Mouse (Mus musculus) layer of hippocampus, postnatal 14 days (tissue): Measurements from ENCODE around the gene Sh3rf1. TPM values are rescaled to one million over a fixed set of nuclear protein-coding genes. Genes with fewer than 3 reads are reported as not detected.

Experiments used
- DNase-seq, 2 experiments: peaks; one replicate each; pipeline ENCODE4 v3.0.0; 2021 to 2022; ENCODE audit warnings: low spot score in 2 of 2, mixed read lengths in 1 of 2
- total RNA-seq, 2 experiments: library from RNA; stranded (reverse); gene quantifications; 2 replicates each; pipeline ENCODE4 v1.2.3; 2021

Gene Sh3rf1
- total RNA-seq, 2 experiments from 2014 or later, result 74.7 to 78.0 TPM

GRCm38 (mm10) chr8:61218439-61218838, 5.2 kb upstream of the Sh3rf1 start:
- DNase-seq, result no peak

GRCm38 (mm10) chr8:61223283-61223682, 389 bp upstream of the Sh3rf1 start:
- no peak for DNase-seq

DNA sequence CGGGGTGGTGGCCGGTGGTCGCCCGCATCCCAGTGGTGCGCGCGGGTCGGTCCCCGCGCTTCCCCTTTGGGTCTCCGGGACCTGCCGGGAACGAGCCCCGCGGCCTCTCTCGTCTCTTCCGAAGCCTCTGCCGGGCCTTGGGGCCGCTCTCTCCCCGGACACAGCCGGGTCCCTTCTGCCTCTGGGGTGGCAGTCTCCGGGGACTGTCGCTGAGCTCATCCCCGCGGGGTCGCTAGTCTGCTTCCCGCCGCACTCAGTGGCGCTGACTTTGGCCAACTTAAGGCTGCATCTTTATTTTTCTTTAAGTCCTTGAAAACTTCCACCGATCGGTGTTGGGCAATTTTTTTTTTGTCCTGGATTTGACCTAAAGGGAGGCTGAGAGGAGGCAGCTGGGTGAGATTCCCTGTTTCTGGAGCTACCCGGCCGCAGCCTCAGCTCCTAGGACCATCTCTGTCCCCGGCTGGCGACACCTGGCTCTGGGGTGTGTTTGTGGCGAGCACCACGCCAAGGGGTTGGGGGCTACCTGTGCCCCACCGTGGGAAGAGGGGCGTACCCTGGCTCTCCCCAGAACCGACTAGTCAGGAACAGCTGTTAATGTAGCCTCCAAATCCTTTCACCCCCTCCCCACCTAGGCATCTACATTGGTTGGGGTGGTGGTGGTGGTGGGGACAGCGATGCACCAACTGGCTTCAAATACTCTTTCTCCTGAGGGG, 864 bp downstream of the Sh3rf1 start:
- peak; percentile 52 to 55 for DNase-seq

- DNase-seq, result no peak
These were observed 2.1 kb downstream of the Sh3rf1 start for GRCm38 (mm10) chr8:61225581-61226395.

DNA sequence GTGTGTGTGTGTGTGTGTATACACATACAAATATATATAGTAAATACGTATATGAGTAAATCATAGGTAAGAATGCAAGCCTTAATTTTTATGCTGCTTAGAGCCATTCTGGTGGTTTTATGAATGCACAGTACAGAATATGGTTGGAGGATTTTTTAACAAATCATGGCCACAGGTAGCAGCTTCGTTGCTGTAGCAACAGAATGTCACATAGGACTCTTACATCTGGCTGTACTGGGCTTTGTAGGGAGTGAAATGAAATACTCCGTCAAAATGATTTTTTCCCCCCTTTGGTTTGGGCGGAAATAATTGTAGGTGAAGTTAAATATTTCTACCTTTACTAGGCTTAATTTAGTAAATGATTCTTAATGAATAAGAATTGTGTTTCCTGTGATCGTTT, 3.0 kb downstream of the Sh3rf1 start:
- DNase-seq, result no peak

GRCm38 (mm10) chr8:61228678-61229077, 5.0 kb downstream of the Sh3rf1 start:
- DNase-seq, result no peak

- DNase-seq, result no peak
These were observed 6.0 kb downstream of the Sh3rf1 start for GRCm38 (mm10) chr8:61229511-61230195.

GRCm38 (mm10) chr8:61230881-61231755, 7.4 kb downstream of the Sh3rf1 start:
- DNase-seq, result no peak

GRCm38 (mm10) chr8:61235499-61235898, 11.8 kb downstream of the Sh3rf1 start:
- no peak for DNase-seq

DNA sequence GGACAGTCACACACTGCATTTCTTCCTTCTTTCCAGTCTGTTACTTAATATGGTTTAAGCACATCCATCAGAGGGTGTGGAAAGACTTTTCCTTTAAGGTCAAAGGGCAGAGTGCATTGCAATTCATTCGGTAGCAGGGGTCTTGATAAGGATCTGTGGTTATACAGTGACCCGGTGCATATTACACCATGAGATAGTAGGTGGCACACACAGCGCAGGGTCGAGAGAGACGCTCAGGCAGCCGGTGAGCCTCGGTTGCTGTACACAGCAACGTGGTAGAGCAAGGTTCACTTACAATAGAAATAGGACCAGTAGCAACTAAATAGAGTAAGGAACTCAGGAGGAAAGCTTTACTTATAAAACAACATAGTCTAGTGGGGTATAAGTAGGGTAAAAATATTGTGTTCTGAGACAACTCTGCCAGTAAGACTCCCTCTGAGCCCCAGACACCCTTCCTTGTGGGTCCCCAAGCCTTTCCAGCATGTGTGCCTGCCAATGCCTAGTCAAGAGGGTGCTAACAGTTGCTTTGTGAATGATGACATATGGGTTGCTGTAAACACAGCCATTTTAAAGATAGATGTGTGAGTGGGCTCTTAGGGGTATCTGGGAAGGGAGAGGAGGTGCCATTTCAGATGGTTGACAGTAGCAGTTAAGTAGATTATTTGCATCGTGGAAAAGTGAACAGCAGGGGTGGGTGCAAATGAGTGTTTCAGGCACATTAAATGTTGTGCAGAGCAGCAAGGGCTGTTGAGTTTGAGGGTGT, 13.0 kb downstream of the Sh3rf1 start:
- DNase-seq, result no peak

DNA sequence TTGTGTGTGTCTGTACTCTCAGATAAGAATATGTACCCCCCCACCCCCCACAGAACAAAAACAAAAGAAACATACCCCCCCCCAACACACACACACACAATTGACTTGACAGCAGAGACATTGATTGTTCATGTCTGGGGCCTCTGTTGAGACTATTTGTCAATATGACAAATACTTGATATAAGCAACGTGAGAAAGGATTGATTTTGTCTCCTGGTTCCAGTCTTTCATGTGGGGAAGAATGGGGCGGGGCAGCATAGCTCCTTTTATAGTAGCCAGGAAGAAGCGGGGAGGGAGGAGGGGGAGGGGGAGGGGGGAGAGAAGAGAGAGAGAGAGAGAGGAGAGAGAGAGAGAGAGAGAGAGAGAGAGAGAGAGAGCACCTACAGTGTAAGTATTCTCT, 15.9 kb downstream of the Sh3rf1 start:
- no peak for DNase-seq

GRCm38 (mm10) chr8:61241229-61241628, 17.6 kb downstream of the Sh3rf1 start:
- no peak for DNase-seq

- DNase-seq, result no peak
These were observed 19.2 kb downstream of the Sh3rf1 start for GRCm38 (mm10) chr8:61242896-61243295.

GRCm38 (mm10) chr8:61243491-61243890, 19.8 kb downstream of the Sh3rf1 start:
- no peak for DNase-seq

DNA sequence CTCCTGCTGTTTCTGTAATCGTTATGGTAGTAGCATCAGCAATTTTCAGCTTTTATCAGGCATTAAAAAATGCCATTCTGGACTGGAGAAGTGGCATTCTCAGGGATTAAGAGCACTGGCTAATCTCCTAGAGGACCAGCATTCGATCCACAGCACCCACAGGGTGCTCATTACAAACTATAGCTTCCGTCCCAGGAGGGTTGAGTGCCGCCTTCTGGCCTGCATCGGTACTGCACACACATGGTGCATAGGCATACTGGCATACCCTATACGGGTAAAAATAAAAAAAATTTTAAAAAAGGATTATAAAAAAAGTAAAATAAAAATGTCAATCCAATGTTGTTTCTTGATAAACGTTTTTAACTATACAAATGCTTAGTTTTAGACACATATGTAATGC, 20.5 kb downstream of the Sh3rf1 start:
- no peak for DNase-seq

GRCm38 (mm10) chr8:61247270-61248025, 23.8 kb downstream of the Sh3rf1 start:
- no peak for DNase-seq

DNA sequence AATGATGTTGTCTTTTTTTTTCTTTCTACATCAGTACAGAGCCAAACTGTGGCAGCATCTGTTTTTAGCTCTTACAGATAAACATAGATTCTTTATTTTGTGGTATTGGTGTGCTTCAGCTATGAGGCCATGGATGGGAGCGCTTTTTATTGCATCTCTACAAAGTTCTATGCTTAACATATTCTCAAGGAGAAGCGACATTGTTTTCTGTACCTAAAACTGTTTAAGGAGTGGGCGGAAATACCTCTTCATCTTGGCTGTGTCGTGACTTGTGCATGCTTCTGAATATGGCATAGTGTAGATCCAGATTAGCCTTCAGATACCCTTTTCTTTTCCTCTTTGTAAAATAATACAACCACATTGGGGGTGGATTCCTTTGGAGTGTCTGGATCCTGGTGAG, 25.8 kb downstream of the Sh3rf1 start:
- DNase-seq, result no peak

DNA sequence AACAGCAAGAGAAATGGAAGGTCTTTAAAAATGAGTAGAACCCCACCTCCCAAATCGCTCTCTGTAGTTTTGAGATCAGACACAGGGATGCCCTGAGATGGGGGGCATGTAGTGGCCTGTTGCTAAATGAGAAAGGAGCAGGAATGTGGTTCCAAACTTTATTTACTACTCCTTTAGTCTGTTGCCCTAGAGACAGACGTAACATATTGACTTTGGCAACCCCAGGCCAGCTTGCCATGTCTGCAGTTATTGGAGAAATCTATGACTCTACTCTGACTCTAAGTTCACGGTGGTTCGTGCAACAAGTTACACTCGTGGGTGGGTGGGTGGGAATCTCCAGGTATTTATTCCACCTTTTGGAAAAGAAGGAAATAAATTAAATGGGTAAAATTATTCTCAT, 30.5 kb downstream of the Sh3rf1 start:
- no peak for DNase-seq

GRCm38 (mm10) chr8:61258828-61259227, 35.2 kb downstream of the Sh3rf1 start:
- DNase-seq, result peak; percentile 58 to 84
